Mouse (Mus musculus) liver, embryonic 12.5 days (tissue): Measurements from ENCODE around the gene Gm17019. TPM values are rescaled to one million over a fixed set of nuclear protein-coding genes. Genes with fewer than 3 reads are reported as not detected.
A peak's percentile ranks its signal among the peaks of the same experiment; 100 is the strongest.
"Not testable (repeated sequence)": the region's sequence is repeated elsewhere in the genome, so short reads cannot be mapped to it uniquely, and the experiment has no call there.

Experiments used
- ATAC-seq: fragments of 200-750 bp; cut with Nextera tagmentation; 2 replicates; pipeline ENCODE4 v1.8.0; 2017; ENCODE audit warnings: moderate number of reproducible peaks, mild to moderate bottlenecking, moderate library complexity
- H3K27ac ChIP-seq: fragments of 300-500 bp; sonication (generic); 2 replicates; pipeline ENCODE4 v1.5.1; 2016; ENCODE audit warnings: mild to moderate bottlenecking
- H3K27me3 ChIP-seq: fragments of 300-500 bp; sonication (generic); replicated peaks from 2 replicates; pipeline ENCODE4 v1.6.1; 2016; ENCODE audit warnings: mild to moderate bottlenecking, moderate library complexity
- H3K36me3 ChIP-seq: fragments of 300-500 bp; sonication (generic); 2 replicates; pipeline ENCODE4 v1.6.1; 2016; ENCODE audit warnings: mild to moderate bottlenecking, moderate library complexity
- H3K4me1 ChIP-seq: fragments of 300-500 bp; sonication (generic); 2 replicates; pipeline ENCODE4 v1.6.1; 2016
- H3K4me2 ChIP-seq: fragments of 300-500 bp; sonication (generic); 2 replicates; pipeline ENCODE4 v1.6.1; 2016; ENCODE audit warnings: mild to moderate bottlenecking, moderate library complexity
- H3K4me3 ChIP-seq: fragments of 300-500 bp; sonication (generic); 2 replicates; pipeline ENCODE4 v1.5.1; 2016; ENCODE audit warnings: mild to moderate bottlenecking, moderate library complexity
- H3K9ac ChIP-seq: fragments of 300-500 bp; sonication (generic); 2 replicates; pipeline ENCODE4 v1.6.1; 2016; ENCODE audit warnings: mild to moderate bottlenecking, moderate library complexity
- H3K9me3 ChIP-seq: fragments of 300-500 bp; sonication (generic); replicated peaks from 2 replicates; pipeline ENCODE4 v1.6.1; 2016; ENCODE audit warnings: mild to moderate bottlenecking, moderate library complexity
- WGBS: fragments of 180-500 bp; shearing (Covaris S2); methylation state at CpG from one replicate; pipeline ENCODE4 v1.1.7; 2016; ENCODE audit not compliant: insufficient replicate concordance; 5-methylcytosine and 5-hydroxymethylcytosine counted together
- polyA plus RNA-seq: library from polyadenylated mRNA; unstranded; fragments of >200 nt; fragmentation: Nextera tagmentation; extraction: Ambion mirVana; gene quantifications from 2 replicates; pipeline ENCODE4 v1.2.1, GENCODE M21; 2016

Gene Gm17019
- not detected in 2 replicates for polyA plus RNA-seq

- WGBS = 27% methylated on average over 1 of the region's 1 CpGs
- ATAC-seq, H3K4me1 ChIP-seq, H3K9me3 ChIP-seq, H3K4me2 ChIP-seq, H3K27me3 ChIP-seq, H3K27ac ChIP-seq, H3K4me3 ChIP-seq, H3K9ac ChIP-seq, H3K36me3 ChIP-seq: not testable (repeated sequence)
Observed at GRCm38 (mm10) chr5:15032898-15033297, at the start of gene Gm17019. Gene Gm17019 (minus strand): TSS chr5:15032998.

- H3K9ac ChIP-seq, H3K4me1 ChIP-seq, ATAC-seq, H3K4me3 ChIP-seq, H3K27me3 ChIP-seq, H3K27ac ChIP-seq, H3K36me3 ChIP-seq, H3K4me2 ChIP-seq: not testable (repeated sequence)
- peaks cover 19% of the 10 kb centered on the region for H3K9me3 ChIP-seq
- WGBS = 67% methylated on average over 1 of the region's 1 CpGs
Observed at GRCm38 (mm10) chr5:15062385-15062715, 29.6 kb upstream of the Gm17019 start.

GRCm38 (mm10) chr5:15061638-15062384, 29.0 kb upstream of the Gm17019 start:
- H3K4me1 ChIP-seq, H3K9ac ChIP-seq, H3K27me3 ChIP-seq, H3K4me3 ChIP-seq, H3K27ac ChIP-seq, H3K4me2 ChIP-seq, H3K36me3 ChIP-seq: not testable (repeated sequence)
- WGBS = 68% methylated on average over 4 of the region's 4 CpGs
- peaks cover 21% of the 10 kb centered on the region for H3K9me3 ChIP-seq
- peak; percentile 76 for ATAC-seq

GRCm38 (mm10) chr5:15054151-15055025, 21.6 kb upstream of the Gm17019 start:
- not testable (repeated sequence) for ATAC-seq, H3K4me1 ChIP-seq, H3K4me2 ChIP-seq, H3K9ac ChIP-seq, H3K36me3 ChIP-seq, H3K27me3 ChIP-seq, H3K27ac ChIP-seq, H3K4me3 ChIP-seq
- whole genome bisulfite sequencing = 63% methylated on average over 10 of the region's 10 CpGs
- peaks cover 16% of the 10 kb centered on the region for H3K9me3 ChIP-seq

GRCm38 (mm10) chr5:15053606-15053962, 20.8 kb upstream of the Gm17019 start:
- H3K9me3 ChIP-seq = peaks cover 16% of the 10 kb centered on the region
- 63% methylated on average over 8 of the region's 8 CpGs for WGBS
- ATAC-seq = peak; percentile 40; the same call in 1 of the 2 replicates

GRCm38 (mm10) chr5:15052945-15053605, 20.3 kb upstream of the Gm17019 start:
- not testable (repeated sequence) for H3K27me3 ChIP-seq, H3K4me2 ChIP-seq, H3K27ac ChIP-seq, H3K9ac ChIP-seq, H3K36me3 ChIP-seq, H3K4me3 ChIP-seq, ATAC-seq, H3K4me1 ChIP-seq
- peaks cover 16% of the 10 kb centered on the region for H3K9me3 ChIP-seq
- WGBS = 65% methylated on average over 4 of the region's 4 CpGs

More at GRCm38 (mm10) chr5:15053606-15053962, 20.8 kb upstream of the Gm17019 start:
- H3K9ac ChIP-seq, H3K27ac ChIP-seq, H3K27me3 ChIP-seq, H3K4me3 ChIP-seq, H3K4me2 ChIP-seq, H3K36me3 ChIP-seq, H3K4me1 ChIP-seq: not testable (repeated sequence)

- not testable (repeated sequence) for H3K4me1 ChIP-seq, ATAC-seq, H3K27ac ChIP-seq, H3K36me3 ChIP-seq, H3K4me3 ChIP-seq, H3K9ac ChIP-seq, H3K27me3 ChIP-seq, H3K4me2 ChIP-seq
- H3K9me3 ChIP-seq = peaks cover 13% of the 10 kb centered on the region
- 62% methylated on average over 2 of the region's 2 CpGs for WGBS
Observed at GRCm38 (mm10) chr5:15050807-15051206, 18.0 kb upstream of the Gm17019 start.

- H3K27me3 ChIP-seq, H3K4me1 ChIP-seq, H3K9ac ChIP-seq, H3K36me3 ChIP-seq, ATAC-seq, H3K27ac ChIP-seq, H3K9me3 ChIP-seq, H3K4me2 ChIP-seq, H3K4me3 ChIP-seq: not testable (repeated sequence)
- WGBS = 60% methylated on average over 8 of the region's 9 CpGs
Observed at GRCm38 (mm10) chr5:15044830-15045767, 12.3 kb upstream of the Gm17019 start.

- not testable (repeated sequence) for H3K4me1 ChIP-seq, H3K4me2 ChIP-seq, H3K9me3 ChIP-seq, H3K4me3 ChIP-seq, H3K27me3 ChIP-seq, H3K36me3 ChIP-seq, H3K9ac ChIP-seq, ATAC-seq, H3K27ac ChIP-seq
- 52% methylated on average over 3 of the region's 4 CpGs for WGBS
Observed at GRCm38 (mm10) chr5:15040784-15041183, 8.0 kb upstream of the Gm17019 start.

GRCm38 (mm10) chr5:15039984-15040383, 7.2 kb upstream of the Gm17019 start:
- not testable (repeated sequence) for H3K27ac ChIP-seq, H3K9ac ChIP-seq, H3K27me3 ChIP-seq, H3K4me2 ChIP-seq, H3K36me3 ChIP-seq, H3K9me3 ChIP-seq, H3K4me3 ChIP-seq, H3K4me1 ChIP-seq
- 69% methylated on average over 4 of the region's 4 CpGs for WGBS
- peak; percentile 63 for ATAC-seq

GRCm38 (mm10) chr5:15024316-15024715, 8.5 kb downstream of the Gm17019 start:
- H3K4me2 ChIP-seq, H3K9ac ChIP-seq, ATAC-seq, H3K4me1 ChIP-seq, H3K4me3 ChIP-seq, H3K36me3 ChIP-seq, H3K27me3 ChIP-seq, H3K9me3 ChIP-seq, H3K27ac ChIP-seq: not testable (repeated sequence)
- WGBS = 67% methylated on average over 1 of the region's 1 CpGs
